Mouse (Mus musculus): ENCODE data around the gene Mybph. TPM values are rescaled to one million over a fixed set of nuclear protein-coding genes. Genes with fewer than 3 reads are reported as not detected.

Mybph gene
- polyA plus RNA-seq, 1 experiment from 2014 or later = 0.54 TPM

- WGBS = 77% methylated on average over 15 of the region's 15 CpGs
- Histone ChIP-seq H3K36me3 (no peaks in the 10 kb centered on the region), H3K27ac (ENCODE audit: poor library complexity, severe bottlenecking) (no peak overlapping the region), H3K4me3 (no peak overlapping the region), H3K9me3 (replicated peaks) (no peaks in the 10 kb centered on the region), H3K9ac (no peak overlapping the region), H3K4me2 (no peak overlapping the region), H3K27me3 (replicated peaks) (peaks cover 10% of the 10 kb centered on the region; the same call in 1 of the 2 replicates), H3K4me1 (replicated peaks) (peaks cover 39% of the 10 kb centered on the region)
- no peak for ATAC-seq (ENCODE audit: insufficient number of reproducible peaks, low FRiP score)
These were observed 4.2 kb downstream of the Mybph start for GRCm38 (mm10) chr1:134197325-134197982.

GRCm38 (mm10) chr1:134198197-134198995 is 5.1 kb downstream of the Mybph start:
- ATAC-seq (ENCODE audit: insufficient number of reproducible peaks, low FRiP score) = no peak
- 83% methylated on average over 12 of the region's 12 CpGs for WGBS
- H3K27me3 ChIP-seq (replicated peaks) = 0 out of 2 replicates have a peak, but pooled peaks cover 2% of the 10 kb centered on the region

GRCm38 (mm10) chr1:134200481-134200880 is 7.2 kb downstream of the Mybph start:
- no peaks in the 10 kb centered on the region for H3K27me3 ChIP-seq (replicated peaks)
- H3K4me2 ChIP-seq = no peak overlapping the region
- peaks cover 19% of the 10 kb centered on the region for H3K4me1 ChIP-seq (replicated peaks)
- no peak overlapping the region for H3K9ac ChIP-seq
- ATAC-seq (ENCODE audit: insufficient number of reproducible peaks, low FRiP score) = no peak
- no peak overlapping the region for H3K27ac ChIP-seq (ENCODE audit: poor library complexity, severe bottlenecking)
- no peaks in the 10 kb centered on the region for H3K36me3 ChIP-seq
- 66% methylated on average over 2 of the region's 2 CpGs for WGBS
- H3K9me3 ChIP-seq (replicated peaks) = no peaks in the 10 kb centered on the region
- no peak overlapping the region for H3K4me3 ChIP-seq

More at GRCm38 (mm10) chr1:134198197-134198995, 5.1 kb downstream of the Mybph start:
- no peak overlapping the region for H3K9ac ChIP-seq
- H3K4me2 ChIP-seq = no peak overlapping the region
- H3K4me3 ChIP-seq = no peak overlapping the region
- no peaks in the 10 kb centered on the region for H3K36me3 ChIP-seq
- H3K27ac ChIP-seq (ENCODE audit: poor library complexity, severe bottlenecking) = no peak overlapping the region
- peaks cover 32% of the 10 kb centered on the region for H3K4me1 ChIP-seq (replicated peaks)
- H3K9me3 ChIP-seq (replicated peaks) = no peaks in the 10 kb centered on the region

- no peak overlapping the region for H3K4me2 ChIP-seq
- H3K4me3 ChIP-seq = no peak overlapping the region
- no peak overlapping the region for H3K27ac ChIP-seq (ENCODE audit: poor library complexity, severe bottlenecking)
- no peak for ATAC-seq (ENCODE audit: insufficient number of reproducible peaks, low FRiP score)
- peaks cover 19% of the 10 kb centered on the region for H3K4me1 ChIP-seq (replicated peaks)
- 80% methylated on average over 6 of the region's 6 CpGs for WGBS
- H3K27me3 ChIP-seq (replicated peaks) = no peaks in the 10 kb centered on the region
- H3K9me3 ChIP-seq (replicated peaks) = no peaks in the 10 kb centered on the region
- no peaks in the 10 kb centered on the region for H3K36me3 ChIP-seq
- H3K9ac ChIP-seq = no peak overlapping the region
These were observed 7.9 kb downstream of the Mybph start for GRCm38 (mm10) chr1:134200998-134201686.

GRCm38 (mm10) chr1:134201751-134202420 is 8.6 kb downstream of the Mybph start:
- no peak overlapping the region for H3K27ac ChIP-seq (ENCODE audit: poor library complexity, severe bottlenecking)
- no peak overlapping the region for H3K9ac ChIP-seq
- no peak overlapping the region for H3K4me3 ChIP-seq
- no peaks in the 10 kb centered on the region for H3K9me3 ChIP-seq (replicated peaks)
- ATAC-seq (ENCODE audit: insufficient number of reproducible peaks, low FRiP score) = no peak
- no peaks in the 10 kb centered on the region for H3K36me3 ChIP-seq
- no peak overlapping the region for H3K4me2 ChIP-seq
- H3K27me3 ChIP-seq (replicated peaks) = no peaks in the 10 kb centered on the region
- H3K4me1 ChIP-seq (replicated peaks) = peaks cover 18% of the 10 kb centered on the region
- 62% methylated on average over 3 of the region's 3 CpGs for WGBS

- Histone ChIP-seq H3K4me1 (replicated peaks) (peaks cover 25% of the 10 kb centered on the region), H3K27ac (ENCODE audit: poor library complexity, severe bottlenecking) (no peak overlapping the region), H3K36me3 (no peaks in the 10 kb centered on the region), H3K27me3 (replicated peaks) (no peaks in the 10 kb centered on the region), H3K4me3 (no peak overlapping the region), H3K4me2 (no peak overlapping the region), H3K9me3 (replicated peaks) (peaks cover 7% of the 10 kb centered on the region; the same call in 1 of the 2 replicates), H3K9ac (no peak overlapping the region)
- 87% methylated on average over 13 of the region's 13 CpGs for WGBS
- ATAC-seq (ENCODE audit: insufficient number of reproducible peaks, low FRiP score) = no peak
These were observed 11.0 kb downstream of the Mybph start for GRCm38 (mm10) chr1:134204230-134204629.

GRCm38 (mm10) chr1:134205296-134206018 is 12.2 kb downstream of the Mybph start:
- H3K9ac ChIP-seq = 0 out of 2 replicates have a peak overlapping the region, but pooled peaks have one; percentile 1
- no peaks in the 10 kb centered on the region for H3K36me3 ChIP-seq
- no peak overlapping the region for H3K4me3 ChIP-seq
- peaks cover 7% of the 10 kb centered on the region; the same call in 1 of the 2 replicates for H3K9me3 ChIP-seq (replicated peaks)
- H3K27me3 ChIP-seq (replicated peaks) = no peaks in the 10 kb centered on the region
- H3K4me1 ChIP-seq (replicated peaks) = peaks cover 25% of the 10 kb centered on the region
- H3K27ac ChIP-seq (ENCODE audit: poor library complexity, severe bottlenecking) = 0 out of 2 replicates have a peak overlapping the region, but pooled peaks have one; percentile 15
- 8% methylated on average over 9 of the region's 9 CpGs for WGBS
- peak; percentile 60; the same call in 1 of the 2 replicates for ATAC-seq (ENCODE audit: insufficient number of reproducible peaks, low FRiP score)
- 0 out of 2 replicates have a peak overlapping the region, but pooled peaks have one; percentile 8 for H3K4me2 ChIP-seq

GRCm38 (mm10) chr1:134206085-134206484 is 12.8 kb downstream of the Mybph start:
- Histone ChIP-seq H3K4me2 (no peak overlapping the region), H3K4me1 (replicated peaks) (peaks cover 29% of the 10 kb centered on the region), H3K36me3 (no peaks in the 10 kb centered on the region), H3K27ac (ENCODE audit: poor library complexity, severe bottlenecking) (peak overlapping the region; percentile 8; the same call in 1 of the 2 replicates), H3K9me3 (replicated peaks) (peaks cover 7% of the 10 kb centered on the region; the same call in 1 of the 2 replicates), H3K27me3 (replicated peaks) (peaks cover 5% of the 10 kb centered on the region; the same call in 1 of the 2 replicates), H3K4me3 (no peak overlapping the region), H3K9ac (no peak overlapping the region)
- WGBS = 22% methylated on average over 5 of the region's 5 CpGs
- peak; percentile 54 for ATAC-seq (ENCODE audit: insufficient number of reproducible peaks, low FRiP score)

GRCm38 (mm10) chr1:134210179-134210755 is 17.0 kb downstream of the Mybph start:
- Histone ChIP-seq H3K4me2 (no peak overlapping the region), H3K9me3 (replicated peaks) (peaks cover 7% of the 10 kb centered on the region; the same call in 1 of the 2 replicates), H3K4me3 (no peak overlapping the region), H3K27me3 (replicated peaks) (peaks cover 13% of the 10 kb centered on the region; the same call in 1 of the 2 replicates), H3K36me3 (no peaks in the 10 kb centered on the region), H3K4me1 (replicated peaks) (peaks cover 54% of the 10 kb centered on the region), H3K9ac (no peak overlapping the region), H3K27ac (ENCODE audit: poor library complexity, severe bottlenecking) (no peak overlapping the region)
- no peak for ATAC-seq (ENCODE audit: insufficient number of reproducible peaks, low FRiP score)
- 63% methylated on average over 6 of the region's 6 CpGs for WGBS

- H3K9ac ChIP-seq = no peak overlapping the region
- ATAC-seq (ENCODE audit: insufficient number of reproducible peaks, low FRiP score) = no peak
- peaks cover 7% of the 10 kb centered on the region; the same call in 1 of the 2 replicates for H3K9me3 ChIP-seq (replicated peaks)
- peaks cover 53% of the 10 kb centered on the region for H3K4me1 ChIP-seq (replicated peaks)
- no peak overlapping the region for H3K4me2 ChIP-seq
- peaks cover 13% of the 10 kb centered on the region; the same call in 1 of the 2 replicates for H3K27me3 ChIP-seq (replicated peaks)
- WGBS = 49% methylated on average over 6 of the region's 6 CpGs
- no peak overlapping the region for H3K4me3 ChIP-seq
- no peak overlapping the region for H3K27ac ChIP-seq (ENCODE audit: poor library complexity, severe bottlenecking)
- no peaks in the 10 kb centered on the region for H3K36me3 ChIP-seq
These were observed 17.8 kb downstream of the Mybph start for GRCm38 (mm10) chr1:134211043-134211442.

Measured in heart, embryonic 12.5 days (tissue).